In genomic region chr14:32817258-32817657, GRCm38 (mm10) we compare ENCODE assay signal across 21 mouse cellular contexts. TPM values are rescaled to one million over a fixed set of nuclear protein-coding genes. Genes with fewer than 3 reads are reported as not detected.
DNase-seq lines count a peak whose midpoint lies in the region; ATAC-seq and TF ChIP-seq lines count a peak whose summit lies in the region.
"Had no signal": no experiment of that assay in that cellular context is flagged by ENCODE, and none has a peak within 500 bp of the region (broad histone marks: within the 10 kb centered on the region; RNA-seq: fewer than 3 reads in every experiment).

No protein-coding gene starts in this region.

- no peak for TF ChIP-seq EP300 in stomach, postnatal 0 days (optimal IDR thresholded peaks at IDR 0.05)

- H3K27me3 ChIP-seq in heart, embryonic 16.5 days (ENCODE audit: control insufficient read depth, insufficient read depth, low read length), result no peaks in the 10 kb centered on the region
- H3K27me3 ChIP-seq in midbrain, embryonic 11.5 days (ENCODE audit: control insufficient read depth, insufficient read depth, low read length), result no peaks in the 10 kb centered on the region
- no peaks in the 10 kb centered on the region for H3K27me3 ChIP-seq in stomach, postnatal 0 days (ENCODE audit: control insufficient read depth, insufficient read depth, low read length)
- H3K27me3 ChIP-seq: forebrain, embryonic 12.5 days had no signal

- intact Hi-C loops in gastrocnemius, postnatal 14 days (cut with DNase I; ENCODE audit: low total_unique reads), result no loop called here

- H3K4me3 ChIP-seq in heart, embryonic 16.5 days (ENCODE audit: low read length), result no peak overlapping the region
- no peak overlapping the region for H3K4me3 ChIP-seq in midbrain, embryonic 11.5 days (ENCODE audit: low read depth, low read length)
- no peak overlapping the region for H3K4me3 ChIP-seq in stomach, postnatal 0 days (ENCODE audit: low read depth, low read length)
- H3K4me3 ChIP-seq: forebrain, embryonic 12.5 days; layer of hippocampus, adult 2 months; midbrain, embryonic 13.5 days had no signal

- H3K9me3 ChIP-seq in heart, embryonic 16.5 days (replicated peaks; ENCODE audit: control insufficient read depth, low read length), result no peaks in the 10 kb centered on the region
- no peaks in the 10 kb centered on the region for H3K9me3 ChIP-seq in midbrain, embryonic 11.5 days (ENCODE audit: control insufficient read depth, low read length)
- H3K9me3 ChIP-seq in stomach, postnatal 0 days (ENCODE audit: control insufficient read depth, low read length), result no peaks in the 10 kb centered on the region
- H3K9me3 ChIP-seq: forebrain, embryonic 12.5 days; midbrain, embryonic 13.5 days had no signal

- H3K4me1 ChIP-seq in heart, embryonic 16.5 days (ENCODE audit: control insufficient read depth, insufficient read depth, low read length), result peaks cover 22% of the 10 kb centered on the region; the same call in 1 of the 2 replicates
- no peaks in the 10 kb centered on the region for H3K4me1 ChIP-seq in midbrain, embryonic 11.5 days (ENCODE audit: control insufficient read depth, insufficient read depth, low read length)
- no peaks in the 10 kb centered on the region for H3K4me1 ChIP-seq in stomach, postnatal 0 days (replicated peaks; ENCODE audit: control insufficient read depth, insufficient read depth)
- H3K4me1 ChIP-seq: forebrain, embryonic 12.5 days; midbrain, embryonic 13.5 days had no signal

- peak overlapping the region; percentile 45 for H3K4me2 ChIP-seq in heart, embryonic 16.5 days (ENCODE audit: low read depth, low read length)
- H3K4me2 ChIP-seq in midbrain, embryonic 11.5 days, result no peak overlapping the region
- no peak overlapping the region for H3K4me2 ChIP-seq in stomach, postnatal 0 days (replicated peaks; ENCODE audit: low read depth)
- H3K4me2 ChIP-seq: forebrain, embryonic 12.5 days; midbrain, embryonic 13.5 days had no signal

- ATAC-seq in heart, embryonic 16.5 days (replicated peaks; ENCODE audit: extremely low read depth, insufficient read depth, low FRiP score), result peak; percentile 86
- no peak for ATAC-seq in midbrain, embryonic 11.5 days (ENCODE audit: low FRiP score)
- no peak for ATAC-seq in stomach, postnatal 0 days (ENCODE audit: low FRiP score, low TSS enrichment)
- ATAC-seq: hindbrain, embryonic 16.5 days; liver, postnatal 0 days; midbrain, embryonic 13.5 days had no signal

- TF ChIP-seq CTCF in stomach, postnatal 0 days (IDR thresholded peaks at IDR 0.05; ENCODE audit: low read depth), result no peak

- WGBS in heart, embryonic 16.5 days, result 29% methylated on average over 7 of the region's 7 CpGs
- WGBS in midbrain, embryonic 11.5 days, result 84% methylated on average over 7 of the region's 7 CpGs
- WGBS in stomach, postnatal 0 days, result 54% methylated on average over 7 of the region's 7 CpGs

- H3K36me3 ChIP-seq in heart, embryonic 16.5 days (ENCODE audit: control insufficient read depth, insufficient read depth), result no peaks in the 10 kb centered on the region
- no peaks in the 10 kb centered on the region for H3K36me3 ChIP-seq in midbrain, embryonic 11.5 days (ENCODE audit: control insufficient read depth, insufficient read depth, low read length)
- H3K36me3 ChIP-seq in stomach, postnatal 0 days (ENCODE audit: control insufficient read depth, insufficient read depth, low read length), result no peaks in the 10 kb centered on the region
- H3K36me3 ChIP-seq: forebrain, embryonic 12.5 days; midbrain, embryonic 13.5 days had no signal

- peak; percentile 29 for DNase-seq in gastrocnemius, postnatal 14 days
- no peak for DNase-seq in gastrocnemius, postnatal 4 days (ENCODE audit: low spot score in 2 of 2)
- DNase-seq in adrenal gland, postnatal 14 days, result peak; percentile 82
- DNase-seq in lung, postnatal 36 days, result peak; percentile 44
- DNase-seq in cerebellum, postnatal 4 days (ENCODE audit: low spot score in 2 of 2), result no peak
- DNase-seq in midbrain, embryonic 11.5 days (ENCODE audit: low spot score, missing footprints), result no peak
- no peak for DNase-seq in stomach, postnatal 0 days (ENCODE audit: low spot score)
- DNase-seq: cerebellum, adult 11 months; kidney, adult 2 months; liver, postnatal 0 days; thymus, postnatal 36 days had no signal

- H3K27ac ChIP-seq in heart, embryonic 16.5 days (ENCODE audit: low read length), result peak overlapping the region; percentile 59
- no peak overlapping the region for H3K27ac ChIP-seq in midbrain, embryonic 11.5 days (ENCODE audit: low read depth, low read length)
- H3K27ac ChIP-seq in stomach, postnatal 0 days (replicated peaks), result no peak overlapping the region
- H3K27ac ChIP-seq: forebrain, embryonic 12.5 days; layer of hippocampus, adult 2 months; midbrain, embryonic 13.5 days had no signal

- H3K9ac ChIP-seq in heart, embryonic 16.5 days (ENCODE audit: low read length), result no peak overlapping the region
- H3K9ac ChIP-seq in midbrain, embryonic 11.5 days (ENCODE audit: low read length), result no peak overlapping the region
- no peak overlapping the region for H3K9ac ChIP-seq in stomach, postnatal 0 days (ENCODE audit: low read length)
- H3K9ac ChIP-seq: forebrain, embryonic 12.5 days; liver, postnatal 0 days; midbrain, embryonic 13.5 days had no signal

RNA-seq across cellular contexts. Expression of gene Fam170b, which starts 16.5 kb away (rescaled TPM):
- not detected for total RNA-seq in gastrocnemius, postnatal 14 days (2021)
- total RNA-seq in gastrocnemius, postnatal 4 days (2021), result not detected
- not detected in 2 replicates for total RNA-seq in adrenal gland, postnatal 14 days (2021)
- polyA plus RNA-seq in heart, embryonic 16.5 days (2015; fragmentation: Nextera tagmentation; extraction: Ambion mirVana), result not detected in 2 replicates
- not detected in 2 replicates for polyA plus RNA-seq in midbrain, embryonic 11.5 days (2014; fragmentation: Nextera tagmentation; extraction: Ambion mirVana)
- polyA plus RNA-seq in stomach, postnatal 0 days (2015; fragmentation: Nextera tagmentation; extraction: Ambion mirVana), result not detected in 2 replicates
- total RNA-seq: common myeloid progenitor, adult 5-6 weeks; gastrocnemius, adult 18-20 months; layer of hippocampus, adult 2 months had no signal
- polyA plus RNA-seq: embryonic facial prominence, embryonic 14.5 days; forebrain, embryonic 12.5 days; hindbrain, embryonic 16.5 days; kidney, adult 2 months; limb, embryonic 14.5 days; midbrain, embryonic 13.5 days; small intestine, adult 2 months had no signal

RNA-seq across cellular contexts. Expression of gene Tmem273, which starts 31.5 kb away (rescaled TPM):
- total RNA-seq in gastrocnemius, postnatal 14 days (2021), result under 1 TPM; 0.47 to 0.58 TPM
- 1 to 10 TPM in 1 of 2 experiments, under 1 TPM in 1; 0.70 to 1.1 TPM for total RNA-seq in gastrocnemius, postnatal 4 days (2021)
- total RNA-seq in adrenal gland, postnatal 14 days (2021), result 1.4 and 2.0 TPM in 2 replicates
- polyA plus RNA-seq in heart, embryonic 16.5 days (2015; fragmentation: Nextera tagmentation; extraction: Ambion mirVana), result 0.65 and 0.68 TPM in 2 replicates
- 0.57 and 0.72 TPM in 2 replicates for polyA plus RNA-seq in midbrain, embryonic 11.5 days (2014; fragmentation: Nextera tagmentation; extraction: Ambion mirVana)
- polyA plus RNA-seq in stomach, postnatal 0 days (2015; fragmentation: Nextera tagmentation; extraction: Ambion mirVana), result 0.55 and 0.75 TPM in 2 replicates
- total RNA-seq: gastrocnemius, adult 18-20 months had no signal

RNA-seq across cellular contexts. Expression of gene Vstm4, which starts 39.3 kb away (rescaled TPM):
- total RNA-seq in gastrocnemius, postnatal 14 days (2021), result 10 to 100 TPM in 1 of 2 experiments, 1 to 10 TPM in 1; 8.2 to 10.9 TPM
- 10 to 100 TPM; 41.5 to 43.6 TPM for total RNA-seq in gastrocnemius, postnatal 4 days (2021)
- total RNA-seq in adrenal gland, postnatal 14 days (2021), result 18.0 and 18.2 TPM in 2 replicates
- polyA plus RNA-seq in heart, embryonic 16.5 days (2015; fragmentation: Nextera tagmentation; extraction: Ambion mirVana), result 24.1 and 24.2 TPM in 2 replicates
- polyA plus RNA-seq in midbrain, embryonic 11.5 days (2014; fragmentation: Nextera tagmentation; extraction: Ambion mirVana), result 4.5 and 4.6 TPM in 2 replicates
- polyA plus RNA-seq in stomach, postnatal 0 days (2015; fragmentation: Nextera tagmentation; extraction: Ambion mirVana), result 17.2 and 19.0 TPM in 2 replicates
- total RNA-seq: common myeloid progenitor, adult 5-6 weeks had no signal

Comparison
In these comparisons a context has a peak if more than half of its experiments do, and no peak if none do; other contexts are left out.
1. DNase-seq: peak in gastrocnemius, postnatal 14 days (single experiment), adrenal gland, postnatal 14 days (single experiment) and lung, postnatal 36 days (single experiment); none in gastrocnemius, postnatal 4 days (0 of 2), cerebellum, postnatal 4 days (0 of 2), midbrain, embryonic 11.5 days (single experiment) and stomach, postnatal 0 days (single experiment).